Mouse (Mus musculus): ENCODE results near the gene Tmie.

The Tmie gene

GRCm38 (mm10) chr9:110879998-110880561 is at the start of gene Tmie:
Gene Tmie (minus strand): TSS chr9:110880113.
- no peak for DNase-seq (ENCODE audit: low spot score)

DNA sequence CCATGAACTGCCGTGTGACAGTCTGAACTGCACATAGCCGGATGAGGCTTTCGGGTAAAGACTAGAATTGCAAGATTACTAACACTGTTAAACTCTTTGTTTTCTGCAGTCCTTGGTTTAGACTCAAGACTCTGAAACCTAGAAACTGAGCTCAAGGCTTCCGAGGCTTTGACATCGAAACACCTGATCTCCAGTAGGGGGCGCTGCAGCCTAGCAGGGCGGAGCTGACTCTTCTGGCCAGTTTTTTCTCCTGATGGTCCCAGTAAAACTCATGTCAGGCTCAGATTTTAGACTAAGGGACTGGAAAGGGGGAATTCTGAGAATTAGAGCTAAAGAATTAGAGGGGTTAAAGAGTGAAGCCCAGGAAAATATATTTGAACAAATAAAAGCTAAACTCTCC is 42.8 kb upstream of the Tmie start:
- DNase-seq (ENCODE audit: low spot score), result peak; percentile 25

GRCm38 (mm10) chr9:110920665-110921419 is 40.9 kb upstream of the Tmie start:
- DNase-seq (ENCODE audit: low spot score), result no peak

DNA sequence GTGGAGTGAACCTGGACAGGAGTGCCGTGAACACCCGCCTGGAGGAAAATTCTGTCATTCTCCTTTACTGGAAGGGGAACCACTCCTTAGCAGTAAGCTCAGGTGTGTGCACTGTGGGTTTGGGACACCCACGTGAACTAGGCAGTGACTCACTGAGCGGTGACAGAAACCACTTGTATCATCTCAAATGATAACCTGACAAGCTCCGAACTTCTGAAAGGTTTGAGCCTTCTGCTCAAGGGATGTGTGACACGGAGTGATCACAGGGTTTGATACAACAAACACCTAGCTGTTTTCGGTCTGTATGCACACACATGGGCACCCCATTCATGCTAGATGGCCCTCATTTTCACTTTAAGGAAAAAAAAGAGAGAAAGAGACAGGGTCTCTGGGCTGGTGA is 36.9 kb upstream of the Tmie start, which contains the start of gene Fam240a:
TSS of gene Fam240a (minus strand) at position 76 of the 400 bp plus-strand sequence.
- DNase-seq (ENCODE audit: low spot score), result no peak

GRCm38 (mm10) chr9:110915466-110915865 is 35.6 kb upstream of the Tmie start:
- DNase-seq (ENCODE audit: low spot score), result no peak

DNA sequence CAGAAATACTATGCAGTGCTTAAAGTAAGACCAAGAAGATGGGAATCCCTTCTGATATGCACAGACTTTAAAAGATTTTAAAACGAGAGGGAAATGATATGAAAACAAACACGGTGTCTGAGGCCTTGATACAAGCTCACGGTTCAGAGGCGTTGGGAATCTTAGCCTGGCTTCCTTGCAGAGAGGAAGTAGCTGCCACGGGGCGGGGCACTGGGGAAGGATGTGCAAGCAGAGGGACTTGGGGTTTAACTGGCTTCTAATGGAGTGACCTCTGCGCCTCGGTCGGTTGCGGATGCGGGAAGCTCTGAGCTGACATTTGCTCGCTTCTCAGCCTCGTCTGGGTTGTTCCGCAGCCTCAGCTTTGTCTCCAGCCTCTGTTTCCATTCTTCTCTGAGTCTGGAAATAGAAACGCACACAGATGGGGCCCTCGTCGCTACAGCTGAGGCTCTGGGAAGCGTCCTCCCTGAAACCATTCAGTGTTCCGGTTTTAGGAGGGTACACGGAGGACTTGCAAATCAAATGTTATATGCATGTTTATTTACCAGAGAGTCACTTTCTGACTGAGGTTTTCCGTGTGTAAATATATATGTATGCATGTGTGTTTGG is 34.8 kb upstream of the Tmie start:
- no peak for DNase-seq (ENCODE audit: low spot score)

DNA sequence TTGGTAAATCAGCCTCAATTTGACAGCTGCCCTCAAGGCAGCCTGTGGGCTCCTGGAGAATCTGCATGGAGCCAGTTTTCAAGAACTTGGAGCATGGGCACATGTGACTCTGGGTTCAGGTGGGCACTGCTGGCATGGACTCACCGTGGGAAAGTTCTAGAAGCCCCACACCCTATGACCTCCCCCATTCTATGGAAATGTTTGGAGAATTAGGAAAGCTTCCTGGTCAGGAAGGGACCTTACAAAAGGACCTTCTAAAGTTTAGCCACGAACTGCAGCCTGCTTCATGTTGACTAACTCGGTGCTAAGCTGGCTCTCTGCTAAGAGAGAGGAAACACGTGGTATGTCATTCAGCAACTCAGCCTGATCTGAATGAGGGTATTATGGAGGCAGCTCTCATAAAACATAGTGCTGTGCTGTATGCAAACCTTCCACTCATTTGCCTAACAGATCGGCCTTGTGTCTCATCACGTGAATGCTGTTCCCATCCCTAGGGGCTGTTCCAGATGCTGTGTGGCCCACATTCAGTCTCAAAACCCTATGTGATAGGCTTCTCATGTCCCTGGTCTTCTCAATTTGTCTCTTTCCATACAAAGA is 29.6 kb upstream of the Tmie start:
- DNase-seq (ENCODE audit: low spot score), result no peak

DNA sequence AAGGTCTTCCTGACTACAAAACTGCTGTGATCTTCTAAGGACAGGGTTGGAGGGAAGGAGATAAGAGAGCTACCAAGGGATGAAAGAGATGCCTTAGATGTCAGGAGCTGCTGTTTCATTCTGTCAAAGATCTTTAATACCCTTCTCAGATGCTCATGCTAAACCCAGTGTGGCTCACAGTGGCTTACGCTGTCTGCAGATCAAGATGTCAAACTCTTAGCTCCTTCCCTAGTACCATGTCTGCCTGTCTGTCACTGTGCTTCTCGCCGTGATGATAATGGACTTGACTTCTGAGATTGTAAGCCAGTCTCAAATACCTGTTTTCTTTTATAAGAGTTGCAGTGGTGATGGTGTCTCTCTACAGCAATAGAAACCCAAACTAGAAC is 28.7 kb upstream of the Tmie start:
- DNase-seq (ENCODE audit: low spot score), result no peak

- DNase-seq (ENCODE audit: low spot score), result no peak
These were observed 28.1 kb upstream of the Tmie start for GRCm38 (mm10) chr9:110907838-110908630.

DNA sequence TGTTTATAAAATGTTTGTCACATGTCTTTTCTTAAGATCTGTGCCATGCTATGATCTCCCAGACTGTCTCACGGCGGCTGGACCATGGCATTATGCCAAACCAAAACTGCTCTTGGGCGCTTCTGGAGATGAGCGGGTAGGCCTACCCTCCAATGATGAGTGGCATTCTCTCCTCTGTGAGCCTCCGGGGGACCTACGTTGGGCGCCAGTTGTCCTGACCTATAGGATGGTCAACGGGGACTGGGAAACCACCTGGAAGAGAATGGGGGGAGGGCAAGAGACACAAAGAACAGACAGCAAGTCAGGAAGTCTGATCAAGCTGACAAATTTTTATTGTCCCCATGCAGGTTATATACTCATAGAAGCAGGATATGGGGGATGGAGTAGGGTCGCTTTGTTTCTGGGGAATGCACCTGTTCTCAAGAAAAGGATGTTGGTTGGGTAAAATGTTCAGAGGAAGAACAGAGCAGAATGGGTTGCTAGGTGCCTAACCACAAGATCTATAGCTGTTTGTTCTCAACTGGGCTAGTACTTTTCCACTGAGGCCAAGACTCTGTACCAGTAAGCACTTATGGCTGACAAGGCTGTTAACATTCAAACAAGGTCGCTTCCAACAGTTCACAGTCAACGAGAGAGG is 27.4 kb upstream of the Tmie start:
- no peak for DNase-seq (ENCODE audit: low spot score)

DNA sequence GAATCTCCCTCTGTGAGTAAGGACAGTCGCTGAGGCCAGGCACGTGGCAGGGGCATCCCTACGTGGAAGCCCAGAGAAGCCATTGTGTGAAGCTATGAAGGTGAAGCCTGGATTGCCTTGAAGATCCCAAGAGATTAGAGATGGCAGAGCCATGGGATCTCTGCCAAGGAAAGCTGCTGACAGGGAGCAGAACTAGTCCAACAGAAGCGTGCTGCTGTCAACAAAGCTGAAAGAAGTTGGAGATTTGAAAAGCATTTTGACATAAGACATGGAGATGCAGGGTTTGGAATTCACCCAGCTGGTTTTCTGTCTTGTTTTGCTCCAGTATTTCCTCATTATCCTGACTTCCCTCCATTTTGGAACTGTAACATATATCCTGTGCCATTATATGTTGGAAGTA is 22.4 kb upstream of the Tmie start:
- DNase-seq (ENCODE audit: low spot score), result no peak

DNA sequence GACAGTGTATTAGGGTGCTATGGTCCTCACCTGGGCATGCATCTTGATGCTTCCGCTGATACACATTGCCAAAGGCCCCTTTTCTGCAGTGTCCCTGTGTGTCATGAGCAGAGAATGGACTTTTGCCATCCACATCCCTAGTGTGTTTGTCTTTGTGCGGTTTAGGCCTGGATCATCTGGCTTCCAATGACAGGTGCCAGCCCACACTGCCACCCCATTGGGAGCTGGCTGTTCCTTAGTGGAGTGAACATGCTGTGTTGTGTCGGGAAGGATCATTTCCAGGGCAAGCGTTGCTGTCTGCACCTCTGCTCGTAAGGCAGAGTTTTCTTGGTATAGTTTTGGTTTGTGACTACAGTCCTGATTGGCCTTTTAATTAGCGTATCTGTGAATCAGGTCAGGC is 21.3 kb upstream of the Tmie start:
- no peak for DNase-seq (ENCODE audit: low spot score)

DNA sequence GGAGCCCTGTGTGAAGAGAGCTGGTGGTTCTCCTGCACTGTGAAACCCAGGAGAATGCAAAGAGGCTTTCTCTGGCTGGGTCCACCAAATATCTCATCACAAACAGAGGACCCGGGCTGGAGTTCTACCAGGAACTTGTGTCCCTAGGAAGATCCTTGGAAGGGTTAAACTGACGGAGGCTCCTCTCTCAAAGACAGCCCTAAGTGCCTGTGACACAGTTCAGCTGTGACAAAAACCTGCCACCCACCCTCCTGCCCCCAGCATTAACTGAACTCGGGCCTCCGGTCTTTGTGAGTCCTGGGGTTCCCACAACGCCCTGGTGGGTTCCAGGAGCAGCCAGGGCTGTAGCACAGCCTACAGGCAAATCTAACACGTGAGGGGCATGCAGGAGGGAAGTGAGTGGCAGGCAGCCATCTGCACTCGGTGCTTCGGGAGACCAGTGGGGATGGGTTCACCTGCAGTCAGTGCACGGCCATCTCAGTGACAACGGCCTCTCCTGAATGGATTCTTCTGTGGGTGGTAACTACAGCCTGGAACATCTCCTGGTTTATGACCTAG is 19.6 kb upstream of the Tmie start:
- DNase-seq (ENCODE audit: low spot score), result no peak

DNA sequence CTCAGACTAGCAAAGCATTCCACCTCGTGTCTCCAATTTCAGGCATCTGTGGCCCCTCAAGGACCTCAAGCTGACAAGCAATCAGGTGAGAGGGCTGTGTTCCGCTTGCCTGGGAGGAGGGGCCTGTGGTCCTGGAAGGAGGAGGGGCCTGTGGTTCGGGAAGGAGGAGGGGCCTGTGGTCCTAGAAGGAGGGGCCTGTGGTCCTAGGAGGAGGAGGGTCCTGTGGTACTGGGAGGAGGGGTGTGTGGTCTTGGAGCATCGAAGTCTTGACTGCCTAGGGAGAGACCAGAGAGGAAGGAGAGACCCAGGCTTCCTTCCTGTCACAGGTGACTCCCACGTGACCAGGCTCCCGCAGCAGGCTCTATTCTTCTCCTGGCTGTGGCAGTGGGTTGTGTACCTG is 16.7 kb upstream of the Tmie start:
- DNase-seq (ENCODE audit: low spot score), result no peak

- no peak for DNase-seq (ENCODE audit: low spot score)
These were observed 16.1 kb upstream of the Tmie start for GRCm38 (mm10) chr9:110895994-110896393.

DNA sequence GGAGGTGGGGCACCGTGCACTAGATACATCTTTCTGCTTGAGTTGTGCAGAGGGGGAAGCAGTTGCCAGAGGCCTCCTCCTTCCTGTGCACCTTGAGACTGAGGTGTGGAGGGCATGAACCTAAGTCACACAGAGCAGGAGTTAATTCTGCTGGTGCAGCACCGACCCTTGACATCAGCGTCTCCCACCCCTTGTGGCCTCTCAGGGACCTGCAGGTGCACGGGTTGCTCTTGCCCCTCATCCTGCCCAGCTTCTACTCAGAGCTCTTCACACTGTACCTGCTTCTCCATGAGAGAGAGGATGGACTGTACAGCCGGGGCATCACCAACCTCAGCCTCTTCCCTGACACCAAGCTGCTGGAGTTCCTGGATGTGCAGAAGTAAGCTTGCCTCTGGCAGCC is 15.6 kb upstream of the Tmie start:
- no peak for DNase-seq (ENCODE audit: low spot score)

DNA sequence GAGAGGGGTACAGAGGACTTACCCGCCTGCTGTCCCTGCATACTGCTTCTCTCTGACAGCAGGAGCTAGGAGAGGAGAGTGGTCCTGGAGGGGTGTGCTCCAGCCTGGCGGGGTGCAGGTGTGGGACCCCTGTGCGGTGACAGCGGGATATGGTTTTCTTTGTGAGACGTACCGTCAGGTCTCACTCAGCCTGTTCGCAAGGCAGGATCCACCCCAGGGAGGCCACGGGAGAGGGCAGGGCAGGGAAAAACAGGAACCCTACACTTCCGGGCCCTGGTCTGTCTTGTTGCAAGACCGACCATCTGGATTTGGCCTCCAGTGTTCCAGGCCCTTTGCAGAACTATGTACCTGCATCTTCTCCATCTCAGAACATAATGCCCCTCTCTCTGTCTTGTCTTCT is 13.5 kb upstream of the Tmie start:
- DNase-seq (ENCODE audit: low spot score), result no peak

- DNase-seq (ENCODE audit: low spot score), result no peak
These were observed 12.6 kb upstream of the Tmie start for GRCm38 (mm10) chr9:110892552-110892951.

- no peak for DNase-seq (ENCODE audit: low spot score)
These were observed 11.3 kb upstream of the Tmie start for GRCm38 (mm10) chr9:110891077-110891828.

DNA sequence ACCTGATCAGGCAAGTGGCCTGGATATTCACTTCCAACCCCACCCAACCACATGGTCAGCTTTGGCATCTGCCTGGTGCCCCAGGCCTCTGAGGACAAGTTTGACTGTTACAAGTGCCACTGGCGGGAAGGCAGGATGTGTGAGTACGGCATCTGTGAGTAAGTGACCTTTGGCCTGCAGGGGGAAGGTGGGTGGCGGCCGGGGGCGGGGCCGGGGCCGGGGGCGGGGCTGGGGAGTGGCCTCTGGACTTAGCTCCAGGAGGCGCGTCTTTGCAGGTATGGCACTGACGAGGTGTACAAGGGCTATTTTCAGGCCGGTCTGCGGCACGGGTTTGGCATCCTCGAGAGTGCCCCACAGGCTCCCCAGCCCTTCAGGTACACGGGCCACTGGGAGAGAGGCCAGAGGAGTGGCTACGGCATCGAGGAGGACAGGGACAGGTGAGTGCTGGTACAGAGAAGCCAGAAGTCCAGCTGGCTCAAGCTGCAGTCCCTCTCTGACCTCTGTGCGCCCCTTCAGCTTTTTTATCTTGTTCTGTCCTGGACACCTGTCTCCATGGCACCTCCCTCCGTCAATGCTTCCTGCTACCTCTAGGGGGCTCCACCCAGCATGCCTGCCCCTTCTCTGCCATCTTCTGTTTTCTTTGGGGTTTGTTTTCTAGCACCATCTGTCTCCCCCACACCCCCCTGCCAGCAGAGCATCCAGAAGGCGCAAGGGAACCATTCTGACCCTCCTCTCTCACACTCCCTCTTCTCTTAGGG is 10.3 kb upstream of the Tmie start:
- no peak for DNase-seq (ENCODE audit: low spot score)

All from urinary bladder, postnatal 10 days (tissue).